Mouse (Mus musculus): ENCODE data around the gene Ces1b.

DNA sequence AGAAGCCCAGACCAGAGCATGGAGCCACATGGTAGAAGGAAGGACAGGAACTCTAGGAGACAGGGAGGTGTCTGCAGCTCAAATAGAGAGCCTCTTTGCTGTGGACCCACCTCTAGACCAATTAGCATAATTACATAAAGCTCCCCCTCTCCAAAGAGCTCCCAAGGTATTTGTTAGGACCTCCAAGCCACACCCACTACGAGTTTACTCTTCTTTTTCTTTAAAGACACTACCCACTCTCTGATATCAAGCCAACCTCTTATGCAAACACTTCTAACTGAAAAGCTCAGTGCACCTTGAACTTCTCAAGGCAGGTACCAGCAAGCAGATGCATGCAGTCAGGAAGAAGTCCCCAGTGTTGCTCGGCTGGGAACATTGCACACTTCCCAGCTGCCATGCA is at the start of gene Ces1b:
- no peak for TF ChIP-seq POLR2A (IDR thresholded peaks at IDR 0.05; ENCODE audit: control insufficient read depth, low read depth, low read length)
- no peak for TF ChIP-seq CTCF (IDR thresholded peaks at IDR 0.05; ENCODE audit: control insufficient read depth, insufficient read depth, insufficient replicate concordance, low read depth, low read length)

Measured in testis, adult 2 months (tissue).